Mouse (Mus musculus) heart, adult 2 months (tissue): Measurements from ENCODE around the gene Ascl3.

Source experiments
- CTCF ChIP-seq: fragments of 200-600 bp; IDR thresholded peaks from 2 replicates; pipeline ENCODE4 v1.8.1; 2022; ENCODE audit warnings: antibody characterized with exemption, mild to moderate bottlenecking, moderate library complexity
- POLR2A ChIP-seq: fragments of 200-500 bp; IDR thresholded peaks from 2 replicates; pipeline ENCODE4 v1.6.1; 2011; ENCODE audit warnings: mild to moderate bottlenecking, low read depth, low read length, control low read depth; ENCODE audit not compliant: insufficient read depth

DNA sequence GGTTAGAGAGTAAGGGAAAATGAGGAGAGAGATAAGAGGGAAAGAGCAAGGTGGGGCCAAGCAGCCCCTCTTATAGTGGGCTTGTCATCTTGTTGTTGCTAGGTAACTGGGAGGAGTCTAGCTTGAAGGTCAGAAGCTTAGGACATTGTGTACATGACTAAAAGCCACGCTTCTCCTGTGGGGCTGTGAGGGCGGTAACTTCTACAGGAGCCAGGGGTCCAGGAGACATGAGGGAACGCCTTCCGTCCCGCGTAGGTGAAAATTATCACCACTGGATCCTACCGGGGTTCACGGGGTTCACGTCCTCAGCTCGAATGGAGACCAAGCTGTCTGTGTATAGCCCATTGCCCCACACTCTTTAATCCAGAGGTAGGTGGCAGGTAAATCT, 36.2 kb downstream of the Ascl3 start:
- TF ChIP-seq CTCF (no peak), POLR2A (no peak)
